Mouse (Mus musculus) MEL (cell line): ENCODE results near the gene Asb3.

Experiments used
- CTCF ChIP-seq, 3 experiments: IDR thresholded peaks in 2 of 3; conservative IDR thresholded peaks in 1 of 3; 2 replicates each; pipeline ENCODE4 v1.5.1; 2011 to 2012; ENCODE audit warnings: low read length in 3 of 3, low read depth in 2 of 3, mild to moderate bottlenecking in 2 of 3, improper control_type of control experiment in 1 of 3, inconsistent platforms in 1 of 3, mixed read lengths in 1 of 3, moderate library complexity in 1 of 3; ENCODE audit not compliant: control insufficient read depth in 1 of 3, insufficient read depth in 1 of 3, poor library complexity in 1 of 3, severe bottlenecking in 1 of 3
- EP300 ChIP-seq, 2 experiments: IDR thresholded peaks; 2 replicates each; pipeline ENCODE4 v1.6.1; 2011; ENCODE audit warnings: improper control_type of control experiment in 2 of 2, low read length in 2 of 2, low read depth in 1 of 2, mild to moderate bottlenecking in 1 of 2
- GATA1 ChIP-seq: IDR thresholded peaks from 2 replicates; pipeline ENCODE4 v1.6.1; 2011; ENCODE audit warnings: low read depth, low read length, improper control_type of control experiment
- POLR2AphosphoS5 ChIP-seq: IDR thresholded peaks from 2 replicates; pipeline ENCODE4 v1.6.1; 2012; ENCODE audit warnings: low read depth, borderline replicate concordance, mild to moderate bottlenecking, inconsistent platforms, low read length, moderate library complexity, mixed read lengths
- UBTF ChIP-seq: IDR thresholded peaks from 2 replicates; pipeline ENCODE4 v1.6.1; 2012; ENCODE audit warnings: low read depth, mild to moderate bottlenecking, inconsistent platforms, low read length, improper control_type of control experiment, moderate library complexity, borderline replicate concordance; ENCODE audit not compliant: insufficient read depth

GRCm38 (mm10) chr11:30844355-30844754, 40.9 kb upstream of the Asb3 start:
- no peak for TF ChIP-seq GATA1
- no peak for TF ChIP-seq POLR2AphosphoS5
- no peak for TF ChIP-seq UBTF
- TF ChIP-seq CTCF (IDR thresholded peaks at IDR 0.05 in 2 of 3, conservative IDR thresholded peaks at IDR 0.05 in 1 of 3; ENCODE audit: control insufficient read depth in 1 of 3, insufficient read depth in 1 of 3, low read depth in 2 of 3, low read length in 3 of 3, poor library complexity in 1 of 3, severe bottlenecking in 1 of 3) = no peak
- TF ChIP-seq EP300 (IDR thresholded peaks at IDR 0.05; ENCODE audit: low read depth in 1 of 2, low read length in 2 of 2) = no peak
